Mouse (Mus musculus) lung, adult 18-20 months (tissue): ENCODE measurements around the gene Arl6ip1.
"Not testable (repeated sequence)": the region's sequence is repeated elsewhere in the genome, so short reads cannot be mapped to it uniquely, and the experiment has no call there.

Experiments
- DNase-seq, 2 experiments: peaks; one replicate each; pipeline ENCODE4 v3.0.0; 2022; ENCODE audit warnings: mixed read lengths in 2 of 2

The Arl6ip1 gene

GRCm38 (mm10) chr7:118129430-118130041 lies at the start of gene Arl6ip1:
Gene Arl6ip1 (minus strand): TSS chr7:118129662.
- peak; percentile 99 for DNase-seq

- no peak for DNase-seq
These were observed 46.4 kb upstream of the Arl6ip1 start for GRCm38 (mm10) chr7:118175821-118176355.

- DNase-seq = not testable (repeated sequence)
These were observed 40.7 kb upstream of the Arl6ip1 start for GRCm38 (mm10) chr7:118170125-118170524.

GRCm38 (mm10) chr7:118163006-118163405 lies 33.5 kb upstream of the Arl6ip1 start:
- DNase-seq = no peak

GRCm38 (mm10) chr7:118160121-118160520 lies 30.7 kb upstream of the Arl6ip1 start:
- no peak for DNase-seq

- no peak for DNase-seq
These were observed 27.0 kb upstream of the Arl6ip1 start for GRCm38 (mm10) chr7:118156461-118156860.

- DNase-seq = no peak
These were observed 24.7 kb upstream of the Arl6ip1 start for GRCm38 (mm10) chr7:118154150-118154549.

- DNase-seq = no peak
These were observed 14.1 kb upstream of the Arl6ip1 start for GRCm38 (mm10) chr7:118143602-118144001.

GRCm38 (mm10) chr7:118143123-118143522 lies 13.7 kb upstream of the Arl6ip1 start:
- DNase-seq = no peak

GRCm38 (mm10) chr7:118141271-118141670 lies 11.8 kb upstream of the Arl6ip1 start:
- DNase-seq = no peak

GRCm38 (mm10) chr7:118135128-118135527 lies 5.7 kb upstream of the Arl6ip1 start:
- no peak for DNase-seq

GRCm38 (mm10) chr7:118128925-118129429 lies 485 bp downstream of the Arl6ip1 start:
- DNase-seq = peak in 1 of 2 experiments; percentile 22

- no peak for DNase-seq
These were observed 3.1 kb downstream of the Arl6ip1 start for GRCm38 (mm10) chr7:118126219-118126875.

- DNase-seq = no peak
These were observed 3.7 kb downstream of the Arl6ip1 start for GRCm38 (mm10) chr7:118125736-118126135.

- no peak for DNase-seq
These were observed 5.7 kb downstream of the Arl6ip1 start for GRCm38 (mm10) chr7:118123512-118124411.

GRCm38 (mm10) chr7:118122235-118122634 lies 7.2 kb downstream of the Arl6ip1 start:
- DNase-seq = no peak

GRCm38 (mm10) chr7:118120654-118121053 lies 8.8 kb downstream of the Arl6ip1 start:
- no peak for DNase-seq

- peak in 1 of 2 experiments; percentile 23 for DNase-seq
These were observed 9.5 kb downstream of the Arl6ip1 start for GRCm38 (mm10) chr7:118119946-118120345.

- DNase-seq = peak; percentile 74 to 85
These were observed 10.3 kb downstream of the Arl6ip1 start for GRCm38 (mm10) chr7:118119142-118119541.

- DNase-seq = no peak
These were observed 11.0 kb downstream of the Arl6ip1 start for GRCm38 (mm10) chr7:118118426-118118825.

- no peak for DNase-seq
These were observed 11.8 kb downstream of the Arl6ip1 start for GRCm38 (mm10) chr7:118117539-118118210.
